Mouse (Mus musculus) NIH3T3 (cell line): ENCODE data around the gene Btc.

ENCODE experiments used
- DNase-seq: peaks from one replicate; pipeline ENCODE4 v3.0.0-alpha.2; 2012; ENCODE audit warnings: low read depth

Gene Btc

DNA sequence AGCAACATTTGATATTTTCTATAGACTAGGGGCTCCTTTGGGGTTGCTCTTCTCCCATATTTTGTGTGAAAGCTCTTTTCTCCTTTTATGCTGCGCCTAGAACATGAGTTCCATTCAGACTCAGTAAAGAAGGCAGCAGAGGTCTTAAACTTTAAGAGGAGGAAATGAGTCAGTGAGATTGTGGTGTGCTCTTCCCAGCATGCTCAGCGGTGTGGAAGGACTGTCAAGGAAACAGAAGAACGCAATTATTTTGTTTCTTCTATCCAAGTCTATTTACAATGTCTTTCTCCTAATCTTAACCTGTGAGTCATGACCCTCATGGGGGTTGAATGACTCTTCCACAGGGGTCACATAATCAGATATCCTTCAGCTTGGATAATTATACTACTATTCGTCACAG, 82.4 kb downstream of the Btc start:
- no peak for DNase-seq

- DNase-seq = peak; percentile 69
Observed at GRCm38 (mm10) chr5:91313971-91314370, 88.8 kb downstream of the Btc start.

DNA sequence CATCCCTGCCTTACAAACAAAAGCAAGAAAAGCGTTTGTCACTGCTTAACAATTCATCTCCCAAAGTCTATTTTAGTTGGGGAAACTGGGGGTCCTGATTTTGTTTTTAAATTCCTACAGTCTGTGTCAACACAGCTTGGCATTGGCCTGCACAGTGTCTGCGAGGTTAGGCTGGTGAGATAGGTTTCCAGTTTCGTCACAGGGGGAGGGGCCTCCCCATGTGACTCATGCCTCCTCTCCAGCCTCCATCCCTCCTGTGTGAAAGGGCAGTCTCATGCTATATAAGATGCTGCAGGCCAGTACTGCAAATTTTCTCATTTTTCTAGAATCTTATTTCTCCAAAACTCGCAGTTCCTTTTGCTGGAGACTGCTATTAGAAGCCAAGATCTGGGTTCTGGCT, 91.0 kb downstream of the Btc start:
- DNase-seq = peak; percentile 84

- DNase-seq = peak; percentile 15
Observed at GRCm38 (mm10) chr5:91308576-91308975, 94.2 kb downstream of the Btc start.

DNA sequence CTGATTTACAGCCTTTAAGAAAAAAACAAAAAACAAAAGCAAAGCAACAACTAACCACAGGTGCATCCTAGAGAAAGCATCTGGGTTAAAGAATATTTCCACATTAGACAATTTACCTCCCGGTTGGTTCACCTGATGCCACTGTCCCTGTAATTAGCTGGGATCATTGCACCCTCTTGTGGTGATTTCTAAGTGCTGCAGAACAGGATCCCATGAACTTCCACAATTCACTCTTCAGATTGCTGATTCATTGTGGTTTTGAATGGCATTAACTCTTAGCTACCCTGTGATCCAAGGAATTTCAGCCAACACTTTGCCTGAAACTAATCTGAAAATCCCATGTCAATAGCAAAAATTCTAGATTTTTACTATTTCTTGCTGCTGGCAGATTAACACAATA, 94.9 kb downstream of the Btc start:
- peak; percentile 91 for DNase-seq
